Mouse (Mus musculus) ES-E14 (cell line): ENCODE data around the gene Cd80. TPM values are rescaled to one million over a fixed set of nuclear protein-coding genes. Genes with fewer than 3 reads are reported as not detected.

Experiments
- DNase-seq: peaks from one replicate; pipeline ENCODE4 v3.0.0-alpha.2; 2013; ENCODE audit warnings: low read depth, low spot score
- H3K27ac ChIP-seq: 2 replicates; pipeline ENCODE4 v1.5.1; 2012; ENCODE audit warnings: low read depth, mild to moderate bottlenecking, low read length, moderate library complexity, mixed read lengths; ENCODE audit not compliant: poor library complexity, insufficient read depth, severe bottlenecking
- H3K36me3 ChIP-seq: 2 replicates; pipeline ENCODE4 v1.6.1; 2012; ENCODE audit warnings: mild to moderate bottlenecking, low read length, moderate library complexity, mixed read lengths; ENCODE audit not compliant: control insufficient read depth, poor library complexity, insufficient read depth, severe bottlenecking
- H3K4me1 ChIP-seq, 2 experiments: fragments of 150-350 bp in 1 of 2; sonication (generic) in 1 of 2; 2 replicates each; pipeline ENCODE4 v1.6.1; 2012; ENCODE audit warnings: low read length in 2 of 2, mild to moderate bottlenecking in 1 of 2, mixed read lengths in 1 of 2; ENCODE audit not compliant: control insufficient read depth in 2 of 2, insufficient read depth in 2 of 2, poor library complexity in 1 of 2
- H3K4me3 ChIP-seq, 2 experiments: fragments of 150-350 bp in 1 of 2; sonication (generic) in 1 of 2; 2 replicates each; pipeline ENCODE4 v1.5.1; 2012; ENCODE audit warnings: low read length in 2 of 2, low read depth in 1 of 2, mild to moderate bottlenecking in 1 of 2, mixed read lengths in 1 of 2; ENCODE audit not compliant: insufficient read depth in 1 of 2, poor library complexity in 1 of 2, severe bottlenecking in 1 of 2
- H3K9ac ChIP-seq: 2 replicates; pipeline ENCODE4 v1.6.1; 2012; ENCODE audit warnings: low read depth, mild to moderate bottlenecking, low read length, mixed read lengths; ENCODE audit not compliant: poor library complexity, insufficient read depth, severe bottlenecking
- H3K9me3 ChIP-seq: fragments of 150-350 bp; sonication (generic); 2 replicates; pipeline ENCODE4 v1.6.1; 2012; ENCODE audit warnings: low read depth, mild to moderate bottlenecking, low read length; ENCODE audit not compliant: control insufficient read depth, insufficient read depth
- CHD2 ChIP-seq: IDR thresholded peaks from 2 replicates; pipeline ENCODE4 v1.6.1; 2014; ENCODE audit warnings: mild to moderate bottlenecking, low read depth, low read length, inconsistent platforms
- HCFC1 ChIP-seq: IDR thresholded peaks from 2 replicates; pipeline ENCODE4 v1.6.1; 2012; ENCODE audit warnings: low read length, inconsistent platforms, borderline replicate concordance; ENCODE audit not compliant: insufficient read depth
- MAFK ChIP-seq: IDR thresholded peaks from 2 replicates; pipeline ENCODE4 v1.6.1; 2014; ENCODE audit warnings: mild to moderate bottlenecking, low read depth, low read length, inconsistent platforms; ENCODE audit not compliant: insufficient read depth
- ZC3H11A ChIP-seq: IDR thresholded peaks from 2 replicates; pipeline ENCODE4 v1.6.1; 2012; ENCODE audit warnings: low read depth, mild to moderate bottlenecking, inconsistent platforms, low read length, borderline replicate concordance
- ZNF384 ChIP-seq: IDR thresholded peaks from 2 replicates; pipeline ENCODE4 v1.6.1; 2012; ENCODE audit warnings: low read depth, low read length, inconsistent platforms
- in situ Hi-C, 2 experiments: fragments of 600-800 bp; cut with MboI; formaldehyde crosslinking; loops; one replicate each; pipeline ENCODE4 v1.15.1; 2025; ENCODE audit warnings: low sequenced_read_pairs in 2 of 2, inconsistent platforms in 1 of 2; ENCODE audit not compliant: unreplicated experiment in 2 of 2
- total RNA-seq: library from RNA; depleted of rRNA; stranded (reverse); fragments of 300-350 nt; gene quantifications from 2 replicates; pipeline ENCODE4 v1.2.3, GENCODE M21; 2012

The Cd80 gene
- total RNA-seq, 1 experiment: 11.1 TPM

GRCm38 (mm10) chr16:38440403-38440802, 15.0 kb upstream of the Cd80 start:
- no peak for DNase-seq
- Histone ChIP-seq H3K9me3 (no peaks in the 10 kb centered on the region), H3K4me1 (peaks cover 4% of the 10 kb centered on the region in 2 experiments; a peak in 3 of 4 replicates), H3K4me3 (no peak overlapping the region), H3K36me3 (peaks cover 12% of the 10 kb centered on the region; the same call in 1 of the 2 replicates), H3K27ac (no peak overlapping the region), H3K9ac (no peak overlapping the region)
- in situ Hi-C loops: no loop called here
- TF ChIP-seq ZNF384: no peak

DNA sequence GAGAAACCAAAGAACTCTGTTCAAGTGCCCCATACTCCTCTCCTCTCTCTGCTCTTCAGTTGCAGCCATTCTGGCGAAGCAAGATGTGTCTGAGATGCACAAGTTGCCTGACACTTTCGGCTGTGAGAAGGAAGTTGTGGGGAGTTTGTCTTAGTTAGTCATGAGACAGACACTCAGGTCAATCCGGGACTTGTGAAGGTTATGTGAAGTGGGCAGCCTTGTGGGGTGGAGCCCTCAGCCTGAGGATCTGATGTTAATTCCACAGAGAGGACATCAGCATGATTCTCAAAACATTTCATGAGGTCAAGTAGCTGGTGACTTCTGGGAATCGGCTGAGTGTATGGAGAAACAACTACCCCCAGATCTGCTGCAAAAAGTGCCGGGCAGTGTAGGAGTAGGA, 13.8 kb upstream of the Cd80 start:
- H3K4me3 ChIP-seq: no peak overlapping the region
- H3K27ac ChIP-seq: no peak overlapping the region
- no peak overlapping the region for H3K9ac ChIP-seq
- no peak for TF ChIP-seq HCFC1
- no peak for TF ChIP-seq ZNF384
- TF ChIP-seq CHD2: no peak
- no peak for DNase-seq
- H3K36me3 ChIP-seq: peaks cover 19% of the 10 kb centered on the region
- peaks cover 6% of the 10 kb centered on the region in 2 experiments; a peak in 3 of 4 replicates for H3K4me1 ChIP-seq
- H3K9me3 ChIP-seq: no peaks in the 10 kb centered on the region
- in situ Hi-C loops: no loop called here

GRCm38 (mm10) chr16:38442216-38442615, 13.1 kb upstream of the Cd80 start:
- in situ Hi-C loops: no loop called here
- Histone ChIP-seq H3K4me3 (no peak overlapping the region), H3K27ac (peak overlapping the region; percentile 92), H3K4me1 (peaks cover 6% of the 10 kb centered on the region in 2 experiments; a peak in 3 of 4 replicates), H3K9ac (peak overlapping the region; percentile 53; the same call in 1 of the 2 replicates), H3K9me3 (no peaks in the 10 kb centered on the region), H3K36me3 (peaks cover 23% of the 10 kb centered on the region)
- DNase-seq: no peak
- no peak for TF ChIP-seq MAFK
- TF ChIP-seq CHD2: no peak
- no peak for TF ChIP-seq HCFC1
- no peak for TF ChIP-seq ZC3H11A
- no peak for TF ChIP-seq ZNF384

DNA sequence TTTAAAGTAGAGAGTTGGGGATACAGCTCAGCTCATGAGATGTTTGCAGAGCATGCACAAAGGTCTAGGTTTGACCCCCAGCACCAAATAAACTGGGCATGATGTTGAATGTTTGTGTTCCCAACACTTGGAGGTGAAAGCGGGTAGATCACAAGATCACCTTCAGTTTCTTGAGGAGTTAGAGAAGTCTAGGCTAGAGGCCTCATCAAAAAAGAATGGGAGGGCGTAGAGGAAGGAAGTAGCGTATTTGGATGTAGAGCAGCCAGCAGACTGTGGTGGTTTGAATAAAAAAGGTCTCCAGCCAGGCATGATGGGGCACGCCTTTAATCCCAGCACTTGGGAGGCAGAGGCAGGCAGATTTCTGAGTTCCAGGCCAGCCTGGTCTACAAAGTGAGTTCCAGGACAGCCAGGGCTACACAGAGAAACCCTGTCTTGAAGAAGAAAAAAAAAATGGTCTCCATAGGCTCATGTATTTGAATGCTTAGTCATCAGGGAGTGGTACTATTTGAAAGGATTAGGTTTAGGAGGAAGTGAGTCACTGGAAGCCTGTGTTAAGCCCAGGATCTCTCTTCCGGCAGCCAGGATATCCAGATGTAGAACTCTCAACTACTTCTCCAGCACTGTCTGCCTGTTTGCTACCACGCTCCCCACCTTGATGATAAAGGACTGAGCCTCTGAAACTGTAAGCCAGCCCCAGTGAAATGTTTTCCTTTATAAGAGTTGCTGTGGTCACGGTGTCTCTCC, 11.5 kb upstream of the Cd80 start:
- TF ChIP-seq HCFC1 (no peak), CHD2 (no peak), ZNF384 (no peak), ZC3H11A (no peak), MAFK (no peak)
- Histone ChIP-seq H3K9me3 (no peaks in the 10 kb centered on the region), H3K4me3 (peak overlapping the region in 1 of 2 experiments; percentile 27; a peak in 1 of 4 replicates), H3K4me1 (peaks cover 6 to 8% of the 10 kb centered on the region in 2 experiments; a peak in 3 of 4 replicates), H3K36me3 (peaks cover 25% of the 10 kb centered on the region), H3K9ac (peak overlapping the region; percentile 50; the same call in 1 of the 2 replicates), H3K27ac (peak overlapping the region; percentile 97)
- DNase-seq: peak; percentile 45
- in situ Hi-C loops: no loop called here

GRCm38 (mm10) chr16:38445046-38445445, 10.3 kb upstream of the Cd80 start:
- in situ Hi-C loops: no loop called here
- H3K9ac ChIP-seq: no peak overlapping the region; the same call in 1 of the 2 replicates
- peak overlapping the region in 1 of 2 experiments; percentile 61; a peak in 1 of 4 replicates for H3K4me3 ChIP-seq
- H3K9me3 ChIP-seq: no peaks in the 10 kb centered on the region
- H3K36me3 ChIP-seq: peaks cover 29% of the 10 kb centered on the region
- H3K27ac ChIP-seq: peak overlapping the region; percentile 97; the same call in 1 of the 2 replicates
- H3K4me1 ChIP-seq: peaks cover 6 to 8% of the 10 kb centered on the region in 2 experiments; a peak in 3 of 4 replicates
- DNase-seq: peak; percentile 58
- no peak for TF ChIP-seq ZNF384
- no peak for TF ChIP-seq HCFC1
- TF ChIP-seq ZC3H11A: no peak
- TF ChIP-seq MAFK: no peak
- TF ChIP-seq CHD2: no peak
